Mouse (Mus musculus): ENCODE results near the gene Nup188.
A peak's percentile ranks its signal among the peaks of the same experiment; 100 is the strongest.

Nup188 gene

GRCm38 (mm10) chr2:30345971-30346676 is 59.9 kb downstream of the Nup188 start:
- no peak for DNase-seq (ENCODE audit: extremely low read depth, low read depth, low spot score)

GRCm38 (mm10) chr2:30349196-30349595 is 63.0 kb downstream of the Nup188 start:
- DNase-seq (ENCODE audit: extremely low read depth, low read depth, low spot score), result no peak

- DNase-seq (ENCODE audit: extremely low read depth, low read depth, low spot score), result no peak
These were observed 65.0 kb downstream of the Nup188 start for GRCm38 (mm10) chr2:30351149-30351548.

- DNase-seq (ENCODE audit: extremely low read depth, low read depth, low spot score), result no peak
These were observed 69.7 kb downstream of the Nup188 start for GRCm38 (mm10) chr2:30355861-30356260.

GRCm38 (mm10) chr2:30356266-30356665 is 70.1 kb downstream of the Nup188 start:
- no peak for DNase-seq (ENCODE audit: extremely low read depth, low read depth, low spot score)

- no peak for DNase-seq (ENCODE audit: extremely low read depth, low read depth, low spot score)
These were observed 70.7 kb downstream of the Nup188 start for GRCm38 (mm10) chr2:30356906-30357305.

- no peak for DNase-seq (ENCODE audit: extremely low read depth, low read depth, low spot score)
These were observed 71.6 kb downstream of the Nup188 start for GRCm38 (mm10) chr2:30357552-30358510.

- no peak for DNase-seq (ENCODE audit: extremely low read depth, low read depth, low spot score)
These were observed 72.6 kb downstream of the Nup188 start, which contains the start of gene Sh3glb2 for GRCm38 (mm10) chr2:30358533-30359531. TSS of gene Sh3glb2 (minus strand) at chr2:30359337.

GRCm38 (mm10) chr2:30360626-30361025 is 74.4 kb downstream of the Nup188 start:
- no peak for DNase-seq (ENCODE audit: extremely low read depth, low read depth, low spot score)

- DNase-seq (ENCODE audit: extremely low read depth, low read depth, low spot score), result no peak
These were observed 76.7 kb downstream of the Nup188 start for GRCm38 (mm10) chr2:30362865-30363264.

GRCm38 (mm10) chr2:30363773-30364650 is 77.8 kb downstream of the Nup188 start, which contains the start of gene Miga2:
TSS of gene Miga2 (plus strand) at chr2:30364233.
- DNase-seq (ENCODE audit: extremely low read depth, low read depth, low spot score), result peak; percentile 89

GRCm38 (mm10) chr2:30365281-30366069 is 79.3 kb downstream of the Nup188 start:
- DNase-seq (ENCODE audit: extremely low read depth, low read depth, low spot score), result no peak

- no peak for DNase-seq (ENCODE audit: extremely low read depth, low read depth, low spot score)
These were observed 80.0 kb downstream of the Nup188 start for GRCm38 (mm10) chr2:30366203-30366602.

- DNase-seq (ENCODE audit: extremely low read depth, low read depth, low spot score), result no peak
These were observed 85.3 kb downstream of the Nup188 start for GRCm38 (mm10) chr2:30371544-30371943.

- no peak for DNase-seq (ENCODE audit: extremely low read depth, low read depth, low spot score)
These were observed 86.5 kb downstream of the Nup188 start for GRCm38 (mm10) chr2:30372726-30373125.

GRCm38 (mm10) chr2:30375893-30376292 is 89.7 kb downstream of the Nup188 start:
- no peak for DNase-seq (ENCODE audit: extremely low read depth, low read depth, low spot score)

GRCm38 (mm10) chr2:30377721-30378120 is 91.5 kb downstream of the Nup188 start:
- DNase-seq (ENCODE audit: extremely low read depth, low read depth, low spot score), result no peak

- DNase-seq (ENCODE audit: extremely low read depth, low read depth, low spot score), result no peak
These were observed 93.1 kb downstream of the Nup188 start for GRCm38 (mm10) chr2:30379307-30379706.

Measured in fat pad, adult 2 months (tissue).